ENCODE assay signal across 10 mouse cellular contexts in genomic region chr8:70885612-70886011, GRCm38 (mm10). TPM values are rescaled to one million over a fixed set of nuclear protein-coding genes. Genes with fewer than 3 reads are reported as not detected.
DNase-seq lines count a peak whose midpoint lies in the region; ATAC-seq and TF ChIP-seq lines count a peak whose summit lies in the region.
"Had no signal": no experiment of that assay in that cellular context is flagged by ENCODE, and none has a peak within 500 bp of the region (broad histone marks: within the 10 kb centered on the region; RNA-seq: fewer than 3 reads in every experiment).

No protein-coding gene starts in this region.

- no peak overlapping the region for H3K9ac ChIP-seq in lung, postnatal 0 days (replicated peaks; ENCODE audit: low read depth)
- H3K9ac ChIP-seq: embryonic facial prominence, embryonic 12.5 days had no signal

- no peak overlapping the region for H3K27ac ChIP-seq in lung, postnatal 0 days (ENCODE audit: low read length)
- H3K27ac ChIP-seq: embryonic facial prominence, embryonic 12.5 days had no signal

- TF ChIP-seq EP300 in lung, postnatal 0 days (IDR thresholded peaks at IDR 0.05) = no peak

- no peaks in the 10 kb centered on the region for H3K4me1 ChIP-seq in lung, postnatal 0 days (ENCODE audit: insufficient read depth, low read depth, low read length)

- H3K27me3 ChIP-seq in lung, postnatal 0 days (replicated peaks; ENCODE audit: insufficient read depth, low read length) = 0 out of 2 replicates have a peak, but pooled peaks cover under 1% of the 10 kb centered on the region

- 15% methylated on average over 12 of the region's 12 CpGs for WGBS in lung, postnatal 0 days

- H3K4me2 ChIP-seq in lung, postnatal 0 days (replicated peaks; ENCODE audit: low read depth, low read length) = no peak overlapping the region
- H3K4me2 ChIP-seq: embryonic facial prominence, embryonic 12.5 days had no signal

- no peak for TF ChIP-seq CTCF in lung, postnatal 0 days (IDR thresholded peaks at IDR 0.05)

- no peaks in the 10 kb centered on the region for H3K9me3 ChIP-seq in lung, postnatal 0 days (ENCODE audit: low read length)
- H3K9me3 ChIP-seq: embryonic facial prominence, embryonic 12.5 days had no signal

- no peaks in the 10 kb centered on the region for H3K36me3 ChIP-seq in lung, postnatal 0 days (ENCODE audit: insufficient read depth, low read length)
- H3K36me3 ChIP-seq: embryonic facial prominence, embryonic 12.5 days had no signal

- H3K4me3 ChIP-seq in lung, postnatal 0 days (ENCODE audit: low read depth, low read length) = no peak overlapping the region
- H3K4me3 ChIP-seq: embryonic facial prominence, embryonic 12.5 days had no signal

- peak; percentile 70 for DNase-seq in adrenal gland, postnatal 14 days
- DNase-seq in adrenal gland, postnatal 4 days (ENCODE audit: low spot score in 2 of 2) = no peak
- DNase-seq in lung, postnatal 0 days (ENCODE audit: low spot score) = peak; percentile 27
- DNase-seq in lung, postnatal 25 days (ENCODE audit: low spot score) = no peak
- DNase-seq in embryo, embryonic 10 days (ENCODE audit: low spot score) = peak; percentile 65
- DNase-seq in mesoderm, embryonic 11.5 days (ENCODE audit: low read depth, low spot score) = peak; percentile 76
- DNase-seq in layer of hippocampus, postnatal 25 days (ENCODE audit: extremely low spot score in 1 of 2, low spot score in 1 of 2) = no peak
- DNase-seq in natural killer cell, adult 2 months (ENCODE audit: low spot score in 2 of 2) = no peak

- ATAC-seq in lung, postnatal 0 days = no peak

RNA-seq across cellular contexts. Expression of gene Slc5a5, which starts 6.9 kb away (rescaled TPM):
- 0.30 TPM in 1 of 2 replicates, not detected in the other for total RNA-seq in adrenal gland, postnatal 14 days (2021)
- total RNA-seq in adrenal gland, postnatal 4 days (2021) = under 1 TPM; 0.14 to 0.17 TPM
- 0.12 and 0.13 TPM in 2 replicates for polyA plus RNA-seq in lung, postnatal 0 days (2015; fragmentation: Nextera tagmentation; extraction: Ambion mirVana)
- total RNA-seq in layer of hippocampus, postnatal 25 days (2021) = 10 to 100 TPM in 1 of 2 experiments, 1 to 10 TPM in 1; 6.9 to 10.5 TPM
- total RNA-seq: megakaryocyte, adult 5-6 weeks had no signal

RNA-seq across cellular contexts. Expression of gene Rpl18a, which starts 11.6 kb away (rescaled TPM):
- total RNA-seq in adrenal gland, postnatal 14 days (2021) = 1,399 and 1,708 TPM in 2 replicates
- total RNA-seq in adrenal gland, postnatal 4 days (2021) = 1,000 to 10,000 TPM; 1,999 to 2,049 TPM
- 3,759 and 4,424 TPM in 2 replicates for polyA plus RNA-seq in lung, postnatal 0 days (2015; fragmentation: Nextera tagmentation; extraction: Ambion mirVana)
- 100 to 1,000 TPM; 634 to 770 TPM for total RNA-seq in layer of hippocampus, postnatal 25 days (2021)

RNA-seq across cellular contexts. Expression of gene Ccdc124, which starts 11.9 kb away (rescaled TPM):
- 52.2 and 52.9 TPM in 2 replicates for total RNA-seq in adrenal gland, postnatal 14 days (2021)
- 10 to 100 TPM; 36.8 to 38.6 TPM for total RNA-seq in adrenal gland, postnatal 4 days (2021)
- 63.7 and 68.5 TPM in 2 replicates for polyA plus RNA-seq in lung, postnatal 0 days (2015; fragmentation: Nextera tagmentation; extraction: Ambion mirVana)
- total RNA-seq in layer of hippocampus, postnatal 25 days (2021) = 10 to 100 TPM; 92.7 to 95.6 TPM

RNA-seq across cellular contexts. Expression of gene Map1s, which starts 20.1 kb away (rescaled TPM):
- 26.2 and 32.1 TPM in 2 replicates for total RNA-seq in adrenal gland, postnatal 14 days (2021)
- total RNA-seq in adrenal gland, postnatal 4 days (2021) = 10 to 100 TPM; 45.4 to 48.9 TPM
- 22.7 and 25.5 TPM in 2 replicates for polyA plus RNA-seq in lung, postnatal 0 days (2015; fragmentation: Nextera tagmentation; extraction: Ambion mirVana)
- total RNA-seq in layer of hippocampus, postnatal 25 days (2021) = 10 to 100 TPM; 87.7 to 94.2 TPM

RNA-seq across cellular contexts. Expression of gene Kcnn1, which starts 22.6 kb away (rescaled TPM):
- 2.9 and 3.8 TPM in 2 replicates for total RNA-seq in adrenal gland, postnatal 14 days (2021)
- 1 to 10 TPM; 1.4 to 2.1 TPM for total RNA-seq in adrenal gland, postnatal 4 days (2021)
- 0.24 and 0.25 TPM in 2 replicates for polyA plus RNA-seq in lung, postnatal 0 days (2015; fragmentation: Nextera tagmentation; extraction: Ambion mirVana)
- total RNA-seq in layer of hippocampus, postnatal 25 days (2021) = 10 to 100 TPM; 19.4 to 22.4 TPM

Comparison
In these comparisons a context has a peak if more than half of its experiments do, and no peak if none do; other contexts are left out.
1. DNase-seq: peak in adrenal gland, postnatal 14 days (single experiment), lung, postnatal 0 days (single experiment), embryo, embryonic 10 days (single experiment) and mesoderm, embryonic 11.5 days (single experiment); none in adrenal gland, postnatal 4 days (0 of 2), lung, postnatal 25 days (single experiment), layer of hippocampus, postnatal 25 days (0 of 2) and natural killer cell, adult 2 months (0 of 2).